Mouse (Mus musculus) heart, postnatal 0 days (tissue): Measurements from ENCODE around the gene Trim10. TPM values are rescaled to one million over a fixed set of nuclear protein-coding genes. Genes with fewer than 3 reads are reported as not detected.
A peak's percentile ranks its signal among the peaks of the same experiment; 100 is the strongest.

ENCODE experiments used
- ATAC-seq: fragments of 200-750 bp; cut with Nextera tagmentation; 2 replicates; pipeline ENCODE4 v1.8.0; 2017; ENCODE audit warnings: low read depth, moderate number of reproducible peaks, moderate library complexity; ENCODE audit not compliant: insufficient read depth
- DNase-seq: peaks from one replicate; pipeline ENCODE4 v3.0.0-alpha.2; 2016; ENCODE audit warnings: low spot score
- H3K27ac ChIP-seq: fragments of 300-500 bp; sonication (generic); 2 replicates; pipeline ENCODE4 v1.5.1; 2014; ENCODE audit warnings: low read depth, mild to moderate bottlenecking
- H3K27me3 ChIP-seq: fragments of 300-500 bp; sonication (generic); 2 replicates; pipeline ENCODE4 v1.6.1; 2014; ENCODE audit warnings: low read length, mixed read lengths; ENCODE audit not compliant: control insufficient read depth, insufficient read depth
- H3K36me3 ChIP-seq: fragments of 300-500 bp; sonication (generic); replicated peaks from 2 replicates; pipeline ENCODE4 v1.6.1; 2014; ENCODE audit warnings: low read length, mixed read lengths; ENCODE audit not compliant: control insufficient read depth, insufficient read depth
- H3K4me1 ChIP-seq: fragments of 300-500 bp; sonication (generic); 2 replicates; pipeline ENCODE4 v1.6.1; 2014; ENCODE audit warnings: antibody characterized with exemption; ENCODE audit not compliant: control insufficient read depth, insufficient read depth
- H3K4me2 ChIP-seq: fragments of 300-500 bp; sonication (generic); 2 replicates; pipeline ENCODE4 v1.6.1; 2014; ENCODE audit warnings: low read depth, mild to moderate bottlenecking, low read length, moderate library complexity
- H3K4me3 ChIP-seq: fragments of 300-500 bp; sonication (generic); 2 replicates; pipeline ENCODE4 v1.5.1; 2014; ENCODE audit warnings: low read depth, low read length
- H3K9ac ChIP-seq: fragments of 300-500 bp; sonication (generic); replicated peaks from 2 replicates; pipeline ENCODE4 v1.6.1; 2014; ENCODE audit warnings: low read depth, low read length, mixed read lengths
- H3K9me3 ChIP-seq: fragments of 300-500 bp; sonication (generic); replicated peaks from 2 replicates; pipeline ENCODE4 v1.6.1; 2016; ENCODE audit warnings: low read length; ENCODE audit not compliant: control insufficient read depth
- CTCF ChIP-seq: IDR thresholded peaks from 2 replicates; pipeline ENCODE4 v1.5.1; 2016; ENCODE audit warnings: antibody characterized with exemption, control low read depth, low read depth
- EP300 ChIP-seq: IDR thresholded peaks from 2 replicates; pipeline ENCODE4 v1.6.1; 2016; ENCODE audit warnings: antibody characterized with exemption, low read depth
- WGBS: fragments of 180-500 bp; shearing (Covaris S2); extraction: QIAGEN DNeasy Blood & Tissue Kit; methylation state at CpG from one replicate; pipeline ENCODE4 v1.1.7; 2014; 5-methylcytosine and 5-hydroxymethylcytosine counted together
- polyA plus RNA-seq: library from polyadenylated mRNA; unstranded; fragments of >200 nt; fragmentation: Nextera tagmentation; extraction: Ambion mirVana; gene quantifications from 2 replicates; pipeline ENCODE4 v1.2.1, GENCODE M21; 2015
- total RNA-seq: library from RNA; depleted of rRNA; stranded (reverse); fragments of >200 nt; gene quantifications from 2 replicates; pipeline ENCODE4 v1.2.3, GENCODE M21; 2014; ENCODE audit warnings: low replicate concordance

Gene Trim10
- total and polyA plus RNA-seq, 2 experiments from 2014 or later: 0.15 to 0.97 TPM

- Histone ChIP-seq H3K36me3 (no peaks in the 10 kb centered on the region), H3K4me1 (peaks cover 8% of the 10 kb centered on the region), H3K27me3 (no peaks in the 10 kb centered on the region), H3K9me3 (no peaks in the 10 kb centered on the region), H3K4me2 (no peak overlapping the region), H3K9ac (no peak overlapping the region), H3K27ac (no peak overlapping the region), H3K4me3 (no peak overlapping the region)
- WGBS: 47% methylated on average over 4 of the region's 4 CpGs
- no peak for ATAC-seq
- TF ChIP-seq CTCF (no peak), EP300 (no peak)
- no peak for DNase-seq
Observed at GRCm38 (mm10) chr17:36832694-36833093, 36.7 kb upstream of the Trim10 start.

DNA sequence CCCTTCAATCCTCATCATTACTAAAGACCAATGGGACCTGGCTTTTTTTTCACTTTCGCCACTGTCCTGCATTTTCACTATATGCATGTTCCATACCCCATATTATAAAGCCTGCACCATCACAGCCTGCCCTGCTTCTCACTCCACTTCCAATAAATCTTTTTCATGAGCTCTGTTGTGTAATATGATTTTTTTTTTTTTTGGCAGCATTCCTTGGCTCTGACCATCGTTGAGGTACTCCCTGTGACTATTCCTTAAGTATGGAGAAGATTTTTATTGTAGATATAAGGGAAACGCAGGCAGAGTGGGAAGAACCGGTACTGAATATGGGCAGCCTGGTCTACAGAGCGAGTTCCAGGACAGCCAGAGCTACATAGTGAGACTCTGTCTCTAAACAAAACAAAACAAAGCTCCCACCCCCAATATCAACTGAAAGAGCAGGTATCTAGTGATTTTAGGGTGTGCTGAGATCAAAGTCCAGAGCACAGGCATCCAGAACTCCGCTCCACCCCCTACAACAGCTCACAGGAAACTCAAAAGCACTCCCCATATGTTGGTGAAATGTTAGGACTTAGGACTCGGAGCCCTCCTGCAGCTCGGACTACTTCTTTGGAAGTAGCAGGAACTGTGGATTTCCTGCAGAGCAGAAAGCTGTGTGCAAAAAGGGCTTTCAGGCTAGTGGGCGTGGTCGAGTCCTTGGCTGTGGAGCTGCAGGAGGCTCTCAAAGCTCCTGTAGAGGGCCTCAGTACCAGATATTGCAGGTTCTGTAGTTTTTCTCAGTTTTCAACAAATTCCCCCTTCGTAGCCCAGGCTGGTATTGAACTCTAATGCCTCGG is 33.6 kb upstream of the Trim10 start:
- H3K4me2 ChIP-seq: peak overlapping the region; percentile 69
- TF ChIP-seq CTCF (peak; percentile 17), EP300 (no peak)
- peak overlapping the region; percentile 69 for H3K4me3 ChIP-seq
- H3K4me1 ChIP-seq: peaks cover 8% of the 10 kb centered on the region
- no peaks in the 10 kb centered on the region for H3K9me3 ChIP-seq
- H3K27ac ChIP-seq: peak overlapping the region; percentile 93
- 0 out of 2 replicates have a peak overlapping the region, but pooled peaks have one; percentile 26 for H3K9ac ChIP-seq
- DNase-seq (peak; percentile 54), ATAC-seq (no peak)
- H3K27me3 ChIP-seq: no peaks in the 10 kb centered on the region
- WGBS: 34% methylated on average over 12 of the region's 12 CpGs
- 0 out of 2 replicates have a peak, but pooled peaks cover 9% of the 10 kb centered on the region for H3K36me3 ChIP-seq

- Histone ChIP-seq H3K4me3 (peak overlapping the region; percentile 69), H3K4me2 (peak overlapping the region; percentile 69), H3K36me3 (0 out of 2 replicates have a peak, but pooled peaks cover 9% of the 10 kb centered on the region), H3K4me1 (peaks cover 8% of the 10 kb centered on the region), H3K27me3 (no peaks in the 10 kb centered on the region), H3K27ac (peak overlapping the region; percentile 93), H3K9me3 (no peaks in the 10 kb centered on the region), H3K9ac (peak overlapping the region; percentile 72)
- no peak for TF ChIP-seq CTCF
- no peak for TF ChIP-seq EP300
- DNase-seq (no peak), ATAC-seq (no peak)
- WGBS: 17% methylated on average over 3 of the region's 3 CpGs
Observed at GRCm38 (mm10) chr17:36836427-36836812, 33.0 kb upstream of the Trim10 start.

DNA sequence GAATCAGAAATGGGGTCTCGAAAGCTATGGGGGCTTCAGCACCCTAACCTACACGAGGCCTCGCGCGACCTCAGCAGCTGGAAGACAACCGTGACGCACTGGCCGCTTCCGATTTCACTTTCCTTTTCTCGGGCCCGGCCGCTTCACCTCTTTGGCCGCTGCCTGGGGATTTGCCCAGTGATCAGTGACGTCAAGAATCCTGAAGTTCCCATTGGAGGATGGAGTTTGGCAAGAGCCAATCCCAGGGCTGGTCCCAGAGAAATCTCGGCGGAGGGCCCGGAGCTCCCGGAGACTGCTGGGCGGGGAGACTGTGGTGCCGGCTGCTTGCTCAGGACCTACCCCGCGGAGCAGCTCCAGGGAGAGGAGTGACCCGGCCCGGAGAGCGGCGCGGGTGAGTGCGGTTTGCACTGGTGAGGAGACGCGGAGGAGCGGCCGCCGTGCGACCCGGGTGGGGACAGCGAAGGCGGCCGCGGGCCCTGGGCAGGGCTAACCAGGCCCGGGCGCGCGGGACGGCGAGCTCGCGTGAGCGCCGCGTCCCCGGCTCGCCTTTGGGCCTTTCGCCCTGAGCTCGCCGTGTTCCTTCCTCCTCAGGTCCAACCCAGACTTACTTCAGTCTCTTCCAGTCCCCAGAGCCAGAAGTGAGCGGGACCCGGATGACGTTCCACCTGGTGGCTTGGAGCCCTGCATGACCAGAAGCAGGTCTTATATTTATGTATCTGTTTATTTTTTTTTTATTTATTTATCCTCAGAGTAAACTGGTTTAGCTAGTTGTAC is 32.3 kb upstream of the Trim10 start, which contains the start of gene Trim26:
Trim26 (plus strand) TSS at position 261 of the 774 bp plus-strand sequence.
- peak within 1 kb of the TSS; percentile 93 for H3K27ac ChIP-seq
- H3K27me3 ChIP-seq: no peaks in the 10 kb centered on the region
- H3K4me3 ChIP-seq: peak within 1 kb of the TSS; percentile 69
- peaks cover 8% of the 10 kb centered on the region for H3K4me1 ChIP-seq
- WGBS: under 1% methylated on average over 58 of the region's 58 CpGs
- peak within 1 kb of the TSS; percentile 72 for H3K9ac ChIP-seq
- peak; percentile 98 for ATAC-seq
- H3K36me3 ChIP-seq: 0 out of 2 replicates have a peak, but pooled peaks cover 9% of the 10 kb centered on the region
- H3K9me3 ChIP-seq: no peaks in the 10 kb centered on the region
- peak; percentile 98 for DNase-seq
- TF ChIP-seq CTCF (no peak), EP300 (no peak)
- peak within 1 kb of the TSS; percentile 69 for H3K4me2 ChIP-seq

- no peak overlapping the region for H3K4me3 ChIP-seq
- ATAC-seq: no peak
- WGBS: 79% methylated on average over 5 of the region's 5 CpGs
Observed at GRCm38 (mm10) chr17:36839001-36839400, 30.4 kb upstream of the Trim10 start.

More at GRCm38 (mm10) chr17:36839001-36839400, 30.4 kb upstream of the Trim10 start:
- Histone ChIP-seq H3K27ac (no peak overlapping the region), H3K4me2 (no peak overlapping the region), H3K4me1 (peaks cover 12% of the 10 kb centered on the region), H3K36me3 (peaks cover 15% of the 10 kb centered on the region; the same call in 1 of the 2 replicates), H3K27me3 (no peaks in the 10 kb centered on the region), H3K9ac (no peak overlapping the region), H3K9me3 (no peaks in the 10 kb centered on the region)
- DNase-seq: no peak
- no peak for TF ChIP-seq EP300
- TF ChIP-seq CTCF: no peak
